Mouse (Mus musculus): Measurements from ENCODE around the gene Traf3.
A peak's percentile ranks its signal among the peaks of the same experiment; 100 is the strongest.

Traf3 gene

DNA sequence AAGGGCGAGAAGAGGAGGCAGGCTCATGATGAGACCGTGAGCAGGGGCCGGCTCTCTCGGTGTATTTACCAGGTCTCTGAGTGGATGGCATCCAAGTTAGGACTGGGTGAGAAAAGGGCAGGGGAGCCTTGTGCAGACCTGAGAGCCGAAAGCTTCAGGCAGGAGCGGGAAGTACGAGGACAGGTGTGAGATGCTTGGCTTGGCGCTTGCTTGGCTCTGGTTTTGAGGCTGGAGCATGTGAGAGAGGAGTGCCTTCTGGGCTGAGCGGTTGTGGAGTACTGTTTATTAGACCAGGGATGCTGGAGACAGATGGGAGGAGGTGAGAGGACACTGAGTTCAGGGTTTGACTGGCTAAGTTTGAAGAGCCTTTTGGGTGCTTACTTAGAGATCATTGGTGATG is 27.2 kb downstream of the Traf3 start:
- peak; percentile 61 for DNase-seq (ENCODE audit: low read depth, low spot score)

DNA sequence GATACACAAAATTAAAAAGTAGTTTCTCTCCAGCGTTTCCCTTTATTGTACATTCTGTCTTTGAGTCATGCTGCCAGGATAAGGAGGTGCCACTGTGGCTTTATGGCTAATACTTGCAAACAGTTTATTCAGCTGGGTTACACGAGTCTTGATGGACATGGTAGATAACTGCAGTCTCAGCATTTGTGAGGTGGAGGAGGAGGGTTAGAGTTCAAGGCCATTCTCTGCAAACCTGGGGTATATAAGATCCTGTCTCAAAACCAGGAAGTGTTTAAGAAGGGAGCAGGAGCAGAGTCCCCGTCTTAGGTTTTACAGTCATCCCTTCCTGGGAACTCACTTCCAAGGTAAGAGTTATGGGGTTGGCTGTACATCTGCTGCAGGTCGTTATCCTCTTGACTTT is 30.4 kb downstream of the Traf3 start:
- no peak for DNase-seq (ENCODE audit: low read depth, low spot score)

DNA sequence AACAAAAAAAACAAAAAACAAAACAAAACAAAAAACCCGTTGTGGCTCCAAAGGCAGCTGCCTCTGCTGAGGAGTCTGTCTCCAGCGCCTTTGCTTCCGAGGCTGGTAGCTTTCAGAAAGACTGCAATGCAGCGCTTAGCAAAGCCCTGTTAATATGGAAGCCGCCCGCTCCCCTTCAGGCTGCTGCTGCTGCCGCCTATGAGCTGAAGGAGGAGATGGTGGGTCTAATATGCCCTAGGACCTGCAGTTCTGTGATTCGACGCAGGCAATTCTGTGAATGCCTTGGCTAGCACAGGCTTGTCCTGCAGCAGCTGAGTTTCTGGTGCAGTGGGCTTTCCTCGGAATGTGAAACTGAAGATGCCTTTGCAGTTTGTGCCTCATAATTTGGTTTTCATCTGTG is 36.9 kb downstream of the Traf3 start:
- DNase-seq (ENCODE audit: low read depth, low spot score) = peak; percentile 57

DNA sequence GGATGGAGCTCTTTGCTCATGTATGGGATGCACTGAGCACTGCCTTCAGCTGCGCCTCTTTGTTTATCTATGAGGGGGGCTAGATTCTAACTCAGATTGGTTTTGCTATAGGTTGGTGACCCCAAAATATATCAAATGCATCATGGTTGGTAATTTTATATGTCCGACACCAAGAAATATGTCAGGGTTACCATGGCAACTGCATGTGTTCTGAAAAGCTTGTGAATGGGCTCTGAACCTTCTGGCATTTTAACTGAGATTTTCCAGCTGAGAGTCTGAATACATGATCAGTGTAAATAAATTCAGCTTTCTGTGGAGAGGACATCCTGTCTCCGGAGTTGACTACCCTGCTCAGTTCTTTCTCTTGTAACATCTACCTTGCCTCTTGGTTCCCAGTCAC is 37.8 kb downstream of the Traf3 start:
- peak; percentile 71 for DNase-seq (ENCODE audit: low read depth, low spot score)

DNA sequence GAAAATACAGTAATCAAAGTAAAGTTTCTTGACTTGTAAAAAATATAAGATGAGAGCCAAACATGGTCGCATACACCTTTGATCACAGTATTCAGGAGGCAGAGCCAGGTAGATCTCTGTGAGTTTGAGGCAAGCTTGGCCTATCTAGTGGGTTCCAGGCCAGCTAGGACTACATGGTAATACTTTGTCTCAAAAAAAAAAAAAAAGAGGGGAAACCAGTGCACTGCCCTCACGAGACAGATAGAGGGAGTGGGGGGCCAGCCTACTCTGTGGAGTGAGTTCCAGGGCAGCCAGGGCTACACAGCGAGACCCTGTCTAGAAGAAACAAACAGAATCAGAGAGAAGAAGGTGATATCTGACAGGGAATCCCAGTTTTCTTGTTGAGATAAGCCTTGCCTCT is 41.5 kb downstream of the Traf3 start:
- no peak for DNase-seq (ENCODE audit: low read depth, low spot score)

DNA sequence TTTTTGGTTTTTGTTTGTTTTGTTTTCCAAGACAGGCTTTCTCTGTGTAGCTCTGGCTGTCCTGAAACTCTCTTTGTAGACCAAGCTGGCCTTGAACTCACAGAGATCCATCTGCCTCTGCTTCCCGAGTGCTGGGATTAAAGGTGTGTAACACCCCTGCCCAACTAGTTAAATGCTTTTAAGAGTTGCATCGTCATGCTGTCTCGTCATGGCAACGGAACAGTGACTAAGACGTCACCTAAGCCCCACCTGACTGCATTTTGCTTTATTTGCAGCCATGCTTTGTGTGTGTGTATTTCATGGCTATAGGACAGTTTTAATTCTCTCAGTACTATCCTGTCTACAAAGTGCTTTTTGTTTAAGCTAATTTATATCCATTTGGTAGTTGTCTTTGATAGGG is 45.6 kb downstream of the Traf3 start:
- DNase-seq (ENCODE audit: low read depth, low spot score) = no peak

DNA sequence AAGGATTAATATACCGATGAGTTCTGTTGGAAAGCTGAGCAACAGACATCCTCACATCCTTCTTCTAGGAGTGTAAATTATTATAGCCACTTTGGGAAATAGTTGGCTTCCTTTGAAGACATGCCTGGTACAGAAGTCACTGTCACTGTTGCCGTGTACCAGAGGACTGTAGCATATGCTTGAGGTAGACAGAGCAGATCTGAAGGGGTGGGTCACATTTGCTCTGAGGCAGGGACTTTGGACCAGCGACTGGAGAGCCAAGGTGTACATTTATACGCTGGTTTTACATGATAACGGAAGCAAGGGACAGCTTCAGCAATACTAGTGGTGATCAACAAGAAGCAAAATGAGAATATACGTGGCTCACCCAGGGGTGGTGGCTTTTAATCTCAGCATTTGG is 52.7 kb downstream of the Traf3 start:
- DNase-seq (ENCODE audit: low read depth, low spot score) = no peak

DNA sequence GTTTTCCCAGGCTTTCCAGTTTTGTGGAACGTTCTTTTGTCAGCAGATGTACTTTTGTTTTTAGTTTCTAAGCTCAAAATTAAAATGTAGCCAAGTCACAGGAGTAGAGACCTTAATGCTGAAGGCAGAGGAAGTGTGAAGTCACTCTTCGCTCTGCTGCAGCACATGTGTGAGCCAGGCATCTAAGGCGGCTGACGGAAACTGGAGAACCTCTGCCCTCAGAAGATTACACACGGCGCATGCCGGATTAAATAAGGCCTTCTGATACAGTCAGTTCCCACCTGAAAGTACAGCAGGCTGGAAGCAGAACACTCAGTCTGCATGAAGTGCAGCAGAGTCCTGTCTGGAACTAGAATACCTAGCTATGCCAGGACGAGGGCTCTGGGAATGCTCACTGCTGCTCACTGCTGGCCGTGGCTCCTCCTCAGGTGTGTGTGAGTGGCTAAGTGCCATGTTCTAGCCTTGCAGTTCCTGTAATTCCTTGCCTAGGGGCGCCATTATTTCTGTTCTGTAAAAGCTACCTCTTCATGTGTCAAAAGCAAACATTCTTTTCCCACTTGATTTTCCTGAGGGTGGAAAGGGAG is 59.1 kb downstream of the Traf3 start:
- peak; percentile 37 for DNase-seq (ENCODE audit: low read depth, low spot score)

DNA sequence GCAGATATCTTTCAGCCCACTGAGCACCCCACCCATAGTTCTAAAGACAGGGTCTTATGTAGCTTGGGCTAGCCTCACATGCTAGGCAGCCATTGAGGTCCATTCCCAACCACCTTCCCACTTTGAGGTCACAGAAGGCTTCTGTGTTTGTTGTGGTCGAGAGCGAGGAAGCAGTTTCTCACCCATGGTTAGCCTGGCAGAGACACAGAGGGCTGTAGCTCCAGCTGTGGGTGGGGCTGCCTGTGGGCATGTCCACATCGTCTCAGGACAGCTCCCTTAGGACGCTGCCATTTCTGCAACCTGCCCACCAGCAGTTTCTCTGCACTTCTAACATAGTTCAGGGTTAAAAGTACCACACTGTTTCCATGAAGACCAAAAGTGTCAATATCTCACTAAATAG is 61.2 kb downstream of the Traf3 start:
- DNase-seq (ENCODE audit: low read depth, low spot score) = no peak

DNA sequence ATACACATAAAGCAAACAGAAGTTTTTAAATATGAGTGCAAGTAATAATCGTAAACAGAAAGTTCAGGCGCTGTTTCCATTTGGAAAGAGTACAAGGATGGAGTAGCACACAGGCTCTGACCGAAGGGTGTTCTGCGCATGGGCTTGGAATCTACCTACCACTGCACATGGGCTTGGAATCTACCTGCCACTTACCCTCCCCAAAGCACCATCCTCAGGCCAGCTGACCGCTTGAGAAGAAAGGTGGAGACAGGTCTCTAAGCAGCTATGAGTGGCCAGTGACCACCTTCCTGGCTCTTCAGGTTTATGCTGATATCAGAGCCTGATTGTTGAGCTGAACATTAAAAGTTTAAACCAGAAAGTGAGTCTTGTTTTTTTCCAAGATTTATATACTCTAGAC is 62.3 kb downstream of the Traf3 start:
- DNase-seq (ENCODE audit: low read depth, low spot score) = no peak

DNA sequence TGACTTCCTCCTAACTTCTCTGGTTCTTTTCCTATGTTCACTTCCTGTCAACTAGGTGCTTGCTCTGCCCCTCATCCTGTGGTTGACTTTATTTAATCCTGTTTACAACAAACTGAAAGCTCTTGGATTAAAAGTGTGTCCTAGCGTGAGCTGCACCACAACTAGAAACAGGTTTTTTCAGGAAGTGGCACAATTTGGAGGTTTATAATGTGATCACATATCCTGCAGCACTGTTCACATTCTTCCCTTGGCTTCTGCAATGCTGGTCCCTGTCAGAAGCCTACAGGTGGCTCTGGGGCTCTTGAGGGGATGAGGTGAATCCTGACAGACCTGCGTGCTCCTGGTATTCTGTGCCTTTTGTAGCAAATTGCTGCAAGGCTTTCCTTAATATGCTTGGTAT is 64.6 kb downstream of the Traf3 start:
- DNase-seq (ENCODE audit: low read depth, low spot score) = no peak

DNA sequence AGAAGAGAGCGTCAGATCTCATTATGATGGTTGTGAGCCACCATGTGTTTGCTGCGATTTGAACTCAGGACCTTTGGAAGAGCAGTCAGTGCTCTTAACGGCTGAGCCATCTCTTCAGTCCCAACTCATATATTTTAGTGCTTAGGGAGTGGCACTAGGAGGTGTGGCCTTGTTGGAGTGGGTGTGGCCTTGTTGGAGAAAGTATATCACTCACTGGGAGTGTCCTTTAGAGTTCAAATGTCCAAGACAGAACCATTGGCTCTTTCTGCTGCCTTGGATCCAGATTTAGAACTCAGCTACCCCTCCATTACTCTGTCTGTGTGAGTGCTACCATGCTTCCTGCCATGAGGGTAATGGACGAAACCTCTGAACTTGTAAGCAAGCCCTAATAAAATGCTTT is 67.6 kb downstream of the Traf3 start:
- DNase-seq (ENCODE audit: low read depth, low spot score) = no peak

DNA sequence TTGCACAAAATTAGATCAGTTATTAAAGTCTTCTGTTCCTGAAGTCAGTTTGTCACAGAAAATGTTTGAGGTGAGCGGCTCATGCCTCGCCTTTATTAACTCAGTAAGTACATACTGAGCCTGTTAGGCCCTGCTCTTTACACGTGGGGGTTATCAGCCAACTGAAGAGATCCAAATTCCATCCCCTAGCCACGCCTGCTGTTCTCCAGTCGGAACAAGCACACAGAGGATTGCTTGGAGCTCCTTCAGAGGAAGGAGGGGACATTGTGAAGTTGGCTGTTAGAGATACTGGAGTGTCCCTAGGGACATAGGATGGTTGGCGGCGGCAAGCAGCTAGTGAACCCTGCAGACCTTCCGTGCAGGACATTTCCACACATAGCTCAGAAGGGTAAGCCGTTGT is 68.2 kb downstream of the Traf3 start:
- DNase-seq (ENCODE audit: low read depth, low spot score) = no peak

DNA sequence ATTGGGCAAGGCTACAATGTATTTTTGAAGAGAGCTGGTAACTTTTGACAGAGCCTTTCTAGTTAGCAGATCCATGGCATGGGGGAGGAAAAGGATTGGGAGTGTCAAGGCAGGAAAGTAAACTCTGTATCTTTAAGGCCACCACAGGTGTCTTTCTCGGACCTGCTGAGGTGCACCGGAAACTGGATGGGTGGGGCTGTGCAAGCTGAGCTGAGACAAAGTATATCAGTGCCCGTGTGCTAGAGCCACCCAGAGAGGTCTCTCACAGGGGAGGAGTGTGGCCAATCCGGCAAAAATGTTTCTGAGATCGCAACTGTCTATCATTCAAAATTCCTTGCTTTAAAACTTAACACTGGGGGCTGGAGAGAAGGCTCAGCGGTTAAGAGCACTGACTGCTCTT is 69.5 kb downstream of the Traf3 start:
- no peak for DNase-seq (ENCODE audit: low read depth, low spot score)

DNA sequence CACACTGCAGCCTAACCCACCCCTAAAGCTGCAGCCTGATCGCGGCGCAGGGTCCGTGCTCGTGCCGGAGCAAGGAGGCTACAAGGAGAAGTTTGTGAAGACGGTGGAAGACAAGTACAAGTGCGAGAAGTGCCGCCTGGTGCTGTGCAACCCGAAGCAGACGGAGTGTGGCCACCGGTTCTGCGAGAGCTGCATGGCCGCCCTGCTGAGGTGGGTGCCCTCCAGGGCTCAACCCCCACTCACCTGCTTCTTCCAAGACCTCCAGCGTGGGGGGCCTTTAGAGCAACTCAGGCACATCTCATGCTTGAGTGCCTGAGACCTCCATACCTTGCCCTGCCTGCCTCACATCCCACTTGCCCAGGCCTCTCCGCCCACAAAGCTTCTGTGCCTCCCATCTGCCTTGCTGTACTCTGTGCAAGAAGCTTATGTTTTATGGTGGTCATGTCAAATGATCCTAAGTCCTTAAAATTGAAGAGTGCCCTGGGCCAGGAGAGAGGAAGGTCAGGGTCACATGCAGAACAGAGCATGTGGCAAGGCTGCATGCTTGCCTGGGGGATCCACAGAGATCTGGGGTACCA is 71.5 kb downstream of the Traf3 start:
- DNase-seq (ENCODE audit: low read depth, low spot score) = peak; percentile 54

DNA sequence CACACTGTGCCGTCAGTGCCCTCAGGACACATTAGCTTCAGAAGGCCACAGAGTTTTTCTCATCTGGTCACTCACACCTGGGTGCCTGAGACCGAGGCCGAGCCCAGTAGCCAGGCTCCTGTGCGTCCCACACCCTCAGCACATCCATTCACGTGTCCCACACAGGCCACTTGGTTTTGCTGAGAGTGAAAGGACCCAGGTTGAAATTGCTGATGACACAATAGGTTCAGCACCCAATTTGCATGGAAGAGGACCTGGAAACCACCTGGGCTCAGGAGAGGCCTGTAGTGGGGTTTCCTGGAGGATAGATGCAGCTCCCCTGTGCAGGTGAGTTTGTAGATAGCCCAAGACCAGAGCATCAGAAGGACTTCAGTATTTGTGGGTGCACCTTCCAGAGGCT is 72.2 kb downstream of the Traf3 start:
- no peak for DNase-seq (ENCODE audit: low read depth, low spot score)

DNA sequence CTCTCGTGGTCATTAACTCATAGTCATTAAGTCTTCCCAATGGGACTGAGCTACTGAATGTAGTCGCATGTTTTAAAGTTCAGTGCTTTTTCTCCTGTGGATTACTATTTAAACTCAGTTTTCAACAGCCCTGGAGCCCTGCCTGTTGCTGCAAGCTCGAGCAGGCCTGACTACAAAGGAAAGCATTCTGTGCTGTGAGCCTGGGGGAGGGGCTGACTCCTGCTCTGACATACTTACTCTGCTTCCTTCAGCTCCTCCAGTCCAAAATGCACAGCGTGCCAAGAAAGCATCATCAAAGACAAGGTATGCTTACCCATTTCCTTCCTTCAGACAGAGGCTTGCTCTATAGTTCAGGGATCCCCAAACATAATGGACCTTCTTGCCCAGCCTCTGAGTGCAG is 72.6 kb downstream of the Traf3 start:
- DNase-seq (ENCODE audit: low read depth, low spot score) = peak; percentile 73

DNA sequence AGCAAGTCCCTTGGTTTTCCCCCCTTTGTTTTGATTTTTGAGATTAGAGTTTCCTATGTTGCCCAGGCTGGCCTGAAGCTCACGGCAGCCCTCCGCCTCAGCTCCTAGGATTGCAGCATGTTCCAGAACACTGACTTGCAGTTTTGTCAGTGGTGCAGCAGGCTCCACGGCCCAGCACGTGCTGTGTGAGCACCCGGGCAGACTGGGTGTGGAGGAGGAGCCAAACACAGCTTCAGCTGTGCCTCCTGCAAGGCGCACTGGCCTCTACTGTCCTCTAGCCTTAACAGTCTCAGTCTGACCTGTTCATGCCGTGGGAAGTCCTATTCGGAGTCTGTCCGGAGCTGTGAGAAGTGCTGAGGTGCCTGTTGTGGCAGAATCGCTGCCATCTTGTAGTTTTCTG is 73.8 kb downstream of the Traf3 start:
- peak; percentile 35 for DNase-seq (ENCODE audit: low read depth, low spot score)

DNA sequence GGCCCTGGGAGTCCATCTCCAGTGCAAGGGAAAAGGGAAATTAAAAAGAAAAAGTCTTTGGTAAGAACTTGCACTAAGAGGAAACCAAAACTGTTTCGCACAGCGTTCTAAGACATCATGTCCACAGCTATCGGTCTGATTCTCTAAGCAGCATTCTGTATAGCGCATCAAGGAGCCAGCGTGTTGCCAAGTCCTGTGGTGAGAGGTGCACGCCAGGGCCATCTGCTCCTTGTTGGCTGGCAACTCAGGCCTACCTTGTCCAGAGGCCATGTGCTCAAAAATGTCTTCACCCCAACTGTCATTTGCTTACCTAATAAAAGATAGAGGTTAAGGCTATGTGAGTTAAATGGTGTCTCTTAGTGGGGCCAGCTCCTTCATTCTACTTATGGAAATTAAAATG is 75.7 kb downstream of the Traf3 start:
- DNase-seq (ENCODE audit: low read depth, low spot score) = peak; percentile 98

DNA sequence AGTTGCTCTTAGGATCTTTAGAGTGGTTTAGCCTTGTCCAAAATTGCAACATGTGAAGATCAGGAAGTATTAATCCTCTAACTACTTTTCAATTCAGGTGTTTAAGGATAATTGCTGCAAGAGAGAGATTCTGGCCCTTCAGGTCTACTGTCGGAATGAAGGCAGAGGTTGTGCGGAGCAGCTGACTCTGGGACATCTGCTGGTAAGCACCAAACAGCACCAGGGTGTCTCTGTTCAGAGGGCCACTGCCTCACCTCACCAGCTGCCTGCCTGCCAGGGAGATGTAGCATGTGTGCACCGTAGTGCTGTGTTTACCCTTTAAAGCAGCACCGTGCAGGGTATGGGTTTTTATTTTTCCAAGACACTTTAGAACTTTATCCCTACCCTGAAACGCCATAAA is 76.2 kb downstream of the Traf3 start:
- no peak for DNase-seq (ENCODE audit: low read depth, low spot score)

DNA sequence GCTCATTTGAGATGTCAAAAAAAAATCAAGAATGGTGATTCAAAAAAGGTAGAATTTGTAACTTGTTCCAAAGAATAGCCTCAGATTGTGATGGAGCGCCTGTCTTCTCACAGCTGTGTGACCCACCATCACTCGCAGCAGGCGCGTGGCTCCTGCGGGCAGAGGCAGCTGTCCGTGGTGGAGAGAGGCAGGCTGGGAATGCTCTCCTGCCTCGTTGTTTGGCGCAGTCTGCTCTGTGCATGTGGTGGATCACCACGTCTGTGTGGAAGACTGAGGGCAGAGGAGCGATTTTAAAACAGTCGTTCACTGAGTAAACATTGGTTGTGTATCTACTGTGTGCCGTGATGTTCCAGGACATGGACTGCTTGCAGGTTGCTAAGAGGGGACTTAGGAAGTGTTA is 77.6 kb downstream of the Traf3 start:
- DNase-seq (ENCODE audit: low read depth, low spot score) = peak; percentile 27

DNA sequence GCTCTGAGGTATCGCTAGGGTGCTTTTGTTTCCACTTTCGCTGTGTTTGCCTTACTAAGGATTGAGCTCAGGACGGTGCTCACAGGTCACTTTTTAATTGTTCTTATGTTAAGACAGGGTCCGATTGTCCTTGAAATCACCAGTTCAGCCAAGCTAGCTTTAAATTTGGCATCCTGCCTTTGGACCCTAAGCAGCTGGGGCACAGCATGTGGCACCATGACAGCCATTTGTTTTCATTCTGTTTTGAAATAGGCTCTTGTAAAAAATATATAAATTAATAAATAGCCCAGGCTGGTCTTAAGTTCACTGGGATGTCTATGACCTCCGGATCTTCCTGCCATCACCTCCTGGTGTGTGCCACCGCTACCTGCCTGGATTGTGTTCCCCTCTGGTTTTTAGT is 78.9 kb downstream of the Traf3 start:
- DNase-seq (ENCODE audit: low read depth, low spot score) = no peak

DNA sequence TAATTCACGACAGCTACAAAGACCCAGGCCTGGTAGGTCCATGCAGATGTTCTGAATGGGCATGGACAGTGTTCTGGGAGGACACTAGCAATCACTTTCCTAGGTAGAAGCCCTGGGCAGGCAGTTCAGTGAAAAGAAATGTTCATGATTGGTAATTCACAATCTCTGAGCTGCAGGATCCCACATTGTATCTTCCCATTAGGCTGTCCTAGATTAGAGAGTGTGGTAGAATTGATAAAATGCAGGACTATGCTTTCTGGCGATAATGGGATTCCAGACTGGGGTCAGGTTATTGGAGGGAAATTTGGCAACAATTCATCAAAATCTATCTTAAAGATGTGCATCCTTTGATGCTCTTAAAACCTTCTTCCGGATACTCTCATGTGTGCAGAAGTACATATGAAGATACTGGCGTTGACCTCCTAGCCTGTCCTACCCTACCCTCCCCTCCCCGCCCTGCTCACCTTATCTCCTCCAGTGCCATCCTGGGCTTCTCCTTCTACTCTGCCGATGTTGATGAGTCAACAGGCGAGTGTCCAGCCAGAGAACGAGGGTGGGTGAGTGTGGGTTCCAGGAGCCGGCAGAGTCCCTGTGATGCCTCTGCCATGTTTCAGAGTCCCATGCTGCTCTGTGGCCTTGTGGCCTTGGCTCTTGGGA is 80.8 kb downstream of the Traf3 start:
- DNase-seq (ENCODE audit: low read depth, low spot score) = no peak

DNA sequence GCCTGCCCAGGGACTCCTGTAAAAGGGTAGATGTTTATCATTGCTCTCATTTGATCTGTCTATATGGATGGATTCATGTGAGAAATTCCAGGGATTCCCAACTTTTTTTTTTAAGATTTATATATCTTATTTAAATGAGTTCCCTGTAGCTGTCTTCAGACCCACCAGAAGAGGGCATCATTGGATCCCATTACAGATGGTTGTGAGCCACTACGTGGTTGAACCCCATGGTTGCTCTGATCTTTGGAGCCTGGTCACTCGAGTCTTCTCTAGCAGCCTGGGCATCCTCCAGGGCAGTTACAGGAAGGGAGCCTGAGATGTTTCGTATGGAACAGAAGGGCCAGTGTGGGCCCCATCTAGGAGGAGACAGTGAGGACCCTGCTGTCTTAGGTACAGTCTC is 82.9 kb downstream of the Traf3 start:
- no peak for DNase-seq (ENCODE audit: low read depth, low spot score)
